Mouse (Mus musculus): ENCODE measurements around the gene Cspg4. TPM values are rescaled to one million over a fixed set of nuclear protein-coding genes. Genes with fewer than 3 reads are reported as not detected.

The Cspg4 gene
- polyA plus RNA-seq, 1 experiment from 2014 or later = 6.0 TPM

DNA sequence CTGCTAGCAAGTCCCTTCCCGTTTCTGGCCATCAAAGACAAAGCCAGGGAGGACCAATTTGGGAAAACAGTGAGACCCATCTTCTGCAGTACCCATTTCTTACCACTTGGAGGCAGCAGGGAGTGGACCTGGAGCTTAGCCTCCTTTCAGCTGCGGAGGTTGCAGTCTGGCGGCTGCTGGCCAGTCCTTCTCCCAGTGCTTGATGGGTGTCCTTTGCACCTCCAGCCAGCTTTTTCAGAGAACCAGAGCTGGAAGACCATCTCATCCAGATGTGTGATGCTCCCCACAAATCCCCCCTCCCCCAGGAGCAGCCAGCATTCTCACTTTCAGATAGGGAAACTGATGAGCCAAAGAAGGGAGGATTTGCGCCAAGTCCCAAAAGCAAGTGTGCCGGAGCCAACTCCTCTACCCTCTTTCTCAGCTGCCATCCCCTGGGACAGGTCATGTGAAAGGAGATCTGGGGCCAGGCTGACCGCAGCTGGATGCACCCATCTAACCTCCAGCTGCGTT is 21.1 kb upstream of the Cspg4 start:
- Histone ChIP-seq H3K9me3 (no peaks in the 10 kb centered on the region), H3K27ac (replicated peaks) (no peak overlapping the region; the same call in 1 of the 2 replicates)
- WGBS = 35% methylated on average over 7 of the region's 7 CpGs

GRCm38 (mm10) chr9:56844644-56845043 is 20.2 kb upstream of the Cspg4 start:
- Histone ChIP-seq H3K36me3 (no peaks in the 10 kb centered on the region), H3K4me2 (no peak overlapping the region), H3K4me1 (replicated peaks) (peaks cover 54% of the 10 kb centered on the region), H3K27me3 (no peaks in the 10 kb centered on the region; the same call in none of the 2 replicates), H3K27ac (replicated peaks) (peak overlapping the region; percentile 54; the same call in 1 of the 2 replicates), H3K9me3 (no peaks in the 10 kb centered on the region), H3K9ac (no peak overlapping the region), H3K4me3 (no peak overlapping the region)
- no peak for ATAC-seq (ENCODE audit: low read depth)
- WGBS = 44% methylated on average over 8 of the region's 8 CpGs

More for the DNA sequence above, 21.1 kb upstream of the Cspg4 start:
- peaks cover 1% of the 10 kb centered on the region for H3K27me3 ChIP-seq
- no peaks in the 10 kb centered on the region for H3K36me3 ChIP-seq
- 0 out of 2 replicates have a peak overlapping the region, but pooled peaks have one; percentile 43 for H3K9ac ChIP-seq
- no peak overlapping the region for H3K4me2 ChIP-seq
- no peak for ATAC-seq (ENCODE audit: low read depth)
- peaks cover 54% of the 10 kb centered on the region for H3K4me1 ChIP-seq (replicated peaks)
- H3K4me3 ChIP-seq = no peak overlapping the region

- 20% methylated on average over 3 of the region's 3 CpGs for WGBS
These were observed 17.3 kb upstream of the Cspg4 start for GRCm38 (mm10) chr9:56847523-56847922.

GRCm38 (mm10) chr9:56850128-56850904 is 14.5 kb upstream of the Cspg4 start:
- Histone ChIP-seq H3K4me2 (no peak overlapping the region), H3K27me3 (no peaks in the 10 kb centered on the region; the same call in 1 of the 2 replicates), H3K27ac (replicated peaks) (no peak overlapping the region), H3K4me3 (no peak overlapping the region), H3K9ac (no peak overlapping the region), H3K9me3 (no peaks in the 10 kb centered on the region), H3K36me3 (no peaks in the 10 kb centered on the region), H3K4me1 (replicated peaks) (peaks cover 10% of the 10 kb centered on the region)
- 83% methylated on average over 14 of the region's 14 CpGs for WGBS
- ATAC-seq (ENCODE audit: low read depth) = no peak

More at GRCm38 (mm10) chr9:56847523-56847922, 17.3 kb upstream of the Cspg4 start:
- H3K4me1 ChIP-seq (replicated peaks) = peaks cover 35% of the 10 kb centered on the region
- no peaks in the 10 kb centered on the region; the same call in none of the 2 replicates for H3K27me3 ChIP-seq
- no peak overlapping the region for H3K27ac ChIP-seq (replicated peaks)
- no peak overlapping the region for H3K9ac ChIP-seq
- H3K4me3 ChIP-seq = no peak overlapping the region
- no peaks in the 10 kb centered on the region for H3K9me3 ChIP-seq
- ATAC-seq (ENCODE audit: low read depth) = 0 out of 2 replicates have a peak, but pooled peaks have one; percentile 55
- no peaks in the 10 kb centered on the region for H3K36me3 ChIP-seq
- H3K4me2 ChIP-seq = no peak overlapping the region

GRCm38 (mm10) chr9:56850905-56851252 is 14.0 kb upstream of the Cspg4 start:
- no peak overlapping the region for H3K9ac ChIP-seq
- no peaks in the 10 kb centered on the region for H3K9me3 ChIP-seq
- WGBS = 82% methylated on average over 4 of the region's 4 CpGs
- H3K4me2 ChIP-seq = no peak overlapping the region
- H3K27me3 ChIP-seq = no peaks in the 10 kb centered on the region
- peaks cover 10% of the 10 kb centered on the region for H3K4me1 ChIP-seq (replicated peaks)
- no peak for ATAC-seq (ENCODE audit: low read depth)
- H3K27ac ChIP-seq (replicated peaks) = no peak overlapping the region
- H3K4me3 ChIP-seq = no peak overlapping the region
- no peaks in the 10 kb centered on the region for H3K36me3 ChIP-seq

DNA sequence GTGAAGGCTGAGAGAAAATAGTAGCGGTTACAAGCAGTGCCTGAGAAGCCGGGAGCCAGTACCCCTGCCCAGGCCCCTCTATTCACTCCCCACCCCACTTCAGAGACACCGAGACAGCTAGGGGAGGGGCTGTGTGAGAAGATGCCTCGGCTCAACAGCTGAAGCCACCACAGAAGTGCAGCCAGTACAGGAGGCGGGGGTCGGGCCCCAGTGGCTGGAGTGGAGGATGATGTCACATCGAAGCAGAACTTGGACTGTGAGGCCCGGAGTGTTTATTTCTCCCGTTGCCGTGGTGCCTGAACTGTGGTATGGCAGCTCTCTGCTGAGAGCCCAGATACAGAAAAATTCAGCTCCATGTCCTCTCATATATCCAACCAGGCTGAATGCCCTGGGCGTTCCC is 13.1 kb upstream of the Cspg4 start:
- no peak overlapping the region for H3K4me2 ChIP-seq
- H3K4me1 ChIP-seq (replicated peaks) = peaks cover 10% of the 10 kb centered on the region
- no peak overlapping the region for H3K9ac ChIP-seq
- no peaks in the 10 kb centered on the region for H3K9me3 ChIP-seq
- H3K4me3 ChIP-seq = no peak overlapping the region
- H3K27me3 ChIP-seq = no peaks in the 10 kb centered on the region
- WGBS = 38% methylated on average over 11 of the region's 11 CpGs
- no peaks in the 10 kb centered on the region for H3K36me3 ChIP-seq
- ATAC-seq (ENCODE audit: low read depth) = no peak
- no peak overlapping the region for H3K27ac ChIP-seq (replicated peaks)

GRCm38 (mm10) chr9:56857463-56857862 is 7.4 kb upstream of the Cspg4 start:
- no peak overlapping the region for H3K4me3 ChIP-seq
- WGBS = 59% methylated on average over 3 of the region's 3 CpGs
- no peak overlapping the region for H3K9ac ChIP-seq
- H3K27ac ChIP-seq (replicated peaks) = no peak overlapping the region
- no peak for ATAC-seq (ENCODE audit: low read depth)
- no peaks in the 10 kb centered on the region for H3K9me3 ChIP-seq
- no peak overlapping the region for H3K4me2 ChIP-seq
- H3K36me3 ChIP-seq = no peaks in the 10 kb centered on the region
- H3K4me1 ChIP-seq (replicated peaks) = peaks cover 9% of the 10 kb centered on the region; the same call in 1 of the 2 replicates
- no peaks in the 10 kb centered on the region for H3K27me3 ChIP-seq

- Histone ChIP-seq H3K4me2 (no peak overlapping the region), H3K27ac (replicated peaks) (no peak overlapping the region), H3K4me1 (replicated peaks) (peaks cover 15% of the 10 kb centered on the region; the same call in 1 of the 2 replicates), H3K27me3 (peaks cover 21% of the 10 kb centered on the region), H3K36me3 (no peaks in the 10 kb centered on the region), H3K9ac (no peak overlapping the region), H3K4me3 (no peak overlapping the region), H3K9me3 (no peaks in the 10 kb centered on the region)
- no peak for ATAC-seq (ENCODE audit: low read depth)
- WGBS = 78% methylated on average over 3 of the region's 3 CpGs
These were observed 4.8 kb upstream of the Cspg4 start for GRCm38 (mm10) chr9:56860035-56860434.

DNA sequence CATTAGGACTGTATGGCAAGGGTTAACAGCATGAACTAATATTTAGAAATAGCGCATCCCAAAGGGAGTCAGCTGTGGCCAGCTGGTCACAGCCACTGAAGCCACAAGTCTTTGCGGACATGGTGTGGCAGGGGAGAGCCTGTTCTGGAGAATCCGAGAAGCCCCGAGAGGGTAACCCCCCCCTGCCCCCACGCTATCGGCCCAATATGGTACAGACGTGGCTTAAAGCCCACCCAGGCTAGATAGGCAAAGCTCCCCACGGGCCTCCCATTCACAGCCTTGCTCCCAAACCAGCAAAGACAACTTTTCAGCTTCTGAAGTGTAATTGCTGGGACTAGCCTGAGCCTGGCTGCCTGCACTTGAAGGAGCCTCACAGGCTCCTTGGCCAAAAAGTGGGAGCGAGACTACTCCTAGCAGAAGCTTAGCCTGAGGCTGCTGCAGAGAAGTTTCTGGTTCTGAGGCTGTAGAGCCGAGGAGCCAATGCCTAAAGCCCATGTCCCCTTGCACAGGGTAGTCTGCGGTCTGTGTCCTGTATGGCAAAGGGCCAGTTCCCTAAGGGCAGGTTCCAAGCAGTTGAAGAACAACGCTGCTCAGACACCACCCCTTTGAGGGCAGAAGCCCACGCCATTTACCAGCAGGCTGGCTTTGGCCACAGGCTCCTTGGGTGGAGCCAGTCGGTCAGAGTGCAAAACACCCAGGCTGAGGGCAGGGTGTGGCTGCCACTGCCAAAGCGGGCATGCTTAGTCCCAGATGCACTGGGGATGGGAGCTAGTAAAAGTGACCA is 4.2 kb upstream of the Cspg4 start:
- H3K9me3 ChIP-seq = no peaks in the 10 kb centered on the region
- H3K4me3 ChIP-seq = no peak overlapping the region
- H3K4me1 ChIP-seq (replicated peaks) = peaks cover 15% of the 10 kb centered on the region; the same call in 1 of the 2 replicates
- H3K36me3 ChIP-seq = no peaks in the 10 kb centered on the region
- WGBS = 60% methylated on average over 15 of the region's 15 CpGs
- no peak overlapping the region for H3K4me2 ChIP-seq
- H3K9ac ChIP-seq = no peak overlapping the region
- peaks cover 28% of the 10 kb centered on the region for H3K27me3 ChIP-seq
- H3K27ac ChIP-seq (replicated peaks) = no peak overlapping the region
- no peak for ATAC-seq (ENCODE audit: low read depth)

GRCm38 (mm10) chr9:56862863-56863262 is 2.0 kb upstream of the Cspg4 start:
- 57% methylated on average over 2 of the region's 2 CpGs for WGBS
- Histone ChIP-seq H3K4me1 (replicated peaks) (peaks cover 21% of the 10 kb centered on the region), H3K27ac (replicated peaks) (no peak overlapping the region), H3K9me3 (no peaks in the 10 kb centered on the region), H3K4me2 (no peak overlapping the region), H3K9ac (no peak overlapping the region), H3K27me3 (peaks cover 47% of the 10 kb centered on the region), H3K36me3 (no peaks in the 10 kb centered on the region), H3K4me3 (no peak overlapping the region)
- ATAC-seq (ENCODE audit: low read depth) = no peak

GRCm38 (mm10) chr9:56864216-56864729 is 560 bp upstream of the Cspg4 start, which contains the start of gene Odf3l1:
Odf3l1 (minus strand) TSS chr9:56864679.
- no peak for ATAC-seq (ENCODE audit: low read depth)

More at GRCm38 (mm10) chr9:56864216-56864729, 560 bp upstream of the Cspg4 start, which contains the start of gene Odf3l1:
- H3K4me2 ChIP-seq = peak within 1 kb of the TSS; percentile 43
- H3K9me3 ChIP-seq = no peaks in the 10 kb centered on the region
- H3K27ac ChIP-seq (replicated peaks) = peak within 1 kb of the TSS; percentile 13; the same call in 1 of the 2 replicates
- peaks cover 47% of the 10 kb centered on the region for H3K27me3 ChIP-seq
- peaks cover 35% of the 10 kb centered on the region for H3K4me1 ChIP-seq (replicated peaks)
- H3K36me3 ChIP-seq = no peaks in the 10 kb centered on the region
- 23% methylated on average over 3 of the region's 3 CpGs for WGBS
- H3K9ac ChIP-seq = peak within 1 kb of the TSS; percentile 22; the same call in 1 of the 2 replicates
- H3K4me3 ChIP-seq = peak within 1 kb of the TSS; percentile 32
